Mouse (Mus musculus): ENCODE data around the gene Pde5a. TPM values are rescaled to one million over a fixed set of nuclear protein-coding genes. Genes with fewer than 3 reads are reported as not detected.

Gene Pde5a
- polyA plus RNA-seq, 1 experiment from 2014 or later: 12.0 TPM

DNA sequence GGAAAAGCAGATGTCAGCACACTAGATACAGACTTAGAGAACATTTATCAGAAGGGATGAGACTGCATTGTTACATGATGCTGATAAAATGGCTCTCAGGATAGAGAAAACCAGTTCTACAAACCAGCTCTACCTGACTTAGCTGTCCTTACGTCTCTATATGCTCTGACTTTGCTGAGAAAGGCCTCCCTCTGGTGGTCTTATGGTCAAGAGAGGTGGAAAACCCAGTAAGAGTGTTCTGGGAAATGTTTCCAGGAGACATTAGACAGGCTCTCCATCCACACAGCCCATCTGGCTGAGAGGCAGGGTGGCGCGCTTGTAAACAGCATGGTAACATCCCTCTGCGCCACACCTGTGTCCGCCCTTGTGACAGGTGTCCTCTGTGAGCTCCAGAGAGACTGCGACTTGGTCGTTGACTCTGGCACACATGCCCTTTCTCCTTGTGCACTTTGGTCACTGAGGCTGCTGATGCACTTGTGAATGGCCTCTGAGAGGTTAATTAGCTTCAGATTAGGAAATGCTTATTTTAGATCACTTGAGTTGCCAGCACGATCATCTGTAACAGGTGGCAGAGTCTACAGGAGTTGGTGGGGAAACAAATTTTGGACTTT is 150.1 kb downstream of the Pde5a start:
- H3K9me3 ChIP-seq (ENCODE audit: control insufficient read depth, low read length): no peaks in the 10 kb centered on the region
- 74% methylated on average over 8 of the region's 8 CpGs for WGBS
- peak; percentile 55 for TF ChIP-seq CTCF (IDR thresholded peaks at IDR 0.05; ENCODE audit: low read depth)
- TF ChIP-seq EP300 (optimal IDR thresholded peaks at IDR 0.05): no peak
- ATAC-seq (ENCODE audit: low FRiP score, low TSS enrichment) (peak; percentile 55), DNase-seq (ENCODE audit: low spot score) (no peak)
- H3K4me3 ChIP-seq (ENCODE audit: low read depth, low read length): no peak overlapping the region
- no peaks in the 10 kb centered on the region for H3K27me3 ChIP-seq (ENCODE audit: control insufficient read depth, insufficient read depth, low read length)
- no peak overlapping the region for H3K4me2 ChIP-seq (replicated peaks; ENCODE audit: low read depth)
- H3K4me1 ChIP-seq (replicated peaks; ENCODE audit: control insufficient read depth, insufficient read depth): no peaks in the 10 kb centered on the region
- no peak overlapping the region for H3K27ac ChIP-seq (replicated peaks)
- H3K36me3 ChIP-seq (ENCODE audit: control insufficient read depth, insufficient read depth, low read length): no peaks in the 10 kb centered on the region
- H3K9ac ChIP-seq (ENCODE audit: low read length): no peak overlapping the region

- no peaks in the 10 kb centered on the region for H3K4me1 ChIP-seq (replicated peaks; ENCODE audit: control insufficient read depth, insufficient read depth)
- 49% methylated on average over 4 of the region's 4 CpGs for WGBS
- no peak for DNase-seq (ENCODE audit: low spot score)
- H3K9ac ChIP-seq (ENCODE audit: low read length): no peak overlapping the region
- TF ChIP-seq CTCF (IDR thresholded peaks at IDR 0.05; ENCODE audit: low read depth) (no peak), EP300 (optimal IDR thresholded peaks at IDR 0.05) (no peak)
- no peak overlapping the region for H3K4me2 ChIP-seq (replicated peaks; ENCODE audit: low read depth)
- H3K4me3 ChIP-seq (ENCODE audit: low read depth, low read length): no peak overlapping the region
- H3K27me3 ChIP-seq (ENCODE audit: control insufficient read depth, insufficient read depth, low read length): no peaks in the 10 kb centered on the region
- H3K36me3 ChIP-seq (ENCODE audit: control insufficient read depth, insufficient read depth, low read length): no peaks in the 10 kb centered on the region
- H3K27ac ChIP-seq (replicated peaks): peak overlapping the region; percentile 89
- H3K9me3 ChIP-seq (ENCODE audit: control insufficient read depth, low read length): no peaks in the 10 kb centered on the region
- peak; percentile 82 for ATAC-seq (ENCODE audit: low FRiP score, low TSS enrichment)
These were observed 159.0 kb downstream of the Pde5a start for GRCm38 (mm10) chr3:122887505-122888301.

DNA sequence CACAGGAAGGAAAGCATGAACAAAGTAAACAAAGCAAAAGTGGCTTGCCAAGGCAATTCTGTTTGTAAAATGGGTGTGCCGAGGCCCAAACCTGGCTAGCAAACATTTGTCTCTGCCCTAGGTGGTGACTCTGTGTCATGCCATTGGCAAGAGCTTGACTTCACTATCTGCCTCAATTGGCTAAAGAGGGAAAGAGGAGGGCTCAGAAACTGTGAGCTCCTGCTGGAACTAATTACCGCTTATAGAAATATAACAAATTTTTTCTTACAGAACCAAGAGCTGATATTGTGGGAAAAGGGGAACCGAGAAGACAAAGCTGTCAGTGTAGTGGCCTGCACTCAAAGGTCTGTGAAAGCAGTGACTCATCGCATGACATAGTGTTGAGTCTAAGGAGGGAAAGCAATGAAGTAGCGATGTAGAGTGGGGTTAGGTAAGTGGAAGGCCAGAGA is 159.6 kb downstream of the Pde5a start:
- Histone ChIP-seq H3K27ac (replicated peaks) (peak overlapping the region; percentile 89), H3K9me3 (ENCODE audit: control insufficient read depth, low read length) (no peaks in the 10 kb centered on the region), H3K36me3 (ENCODE audit: control insufficient read depth, insufficient read depth, low read length) (no peaks in the 10 kb centered on the region), H3K4me1 (replicated peaks; ENCODE audit: control insufficient read depth, insufficient read depth) (no peaks in the 10 kb centered on the region), H3K9ac (ENCODE audit: low read length) (no peak overlapping the region), H3K4me3 (ENCODE audit: low read depth, low read length) (no peak overlapping the region), H3K27me3 (ENCODE audit: control insufficient read depth, insufficient read depth, low read length) (no peaks in the 10 kb centered on the region), H3K4me2 (replicated peaks; ENCODE audit: low read depth) (no peak overlapping the region)
- 48% methylated on average over 5 of the region's 5 CpGs for WGBS
- no peak for TF ChIP-seq CTCF (IDR thresholded peaks at IDR 0.05; ENCODE audit: low read depth)
- TF ChIP-seq EP300 (optimal IDR thresholded peaks at IDR 0.05): peak; percentile 35
- DNase-seq (ENCODE audit: low spot score) (peak; percentile 76), ATAC-seq (ENCODE audit: low FRiP score, low TSS enrichment) (peak; percentile 94)

- Histone ChIP-seq H3K27me3 (ENCODE audit: control insufficient read depth, insufficient read depth, low read length) (no peaks in the 10 kb centered on the region), H3K4me3 (ENCODE audit: low read depth, low read length) (no peak within 1 kb of the TSS), H3K4me2 (replicated peaks; ENCODE audit: low read depth) (no peak within 1 kb of the TSS), H3K27ac (replicated peaks) (no peak within 1 kb of the TSS), H3K9me3 (ENCODE audit: control insufficient read depth, low read length) (no peaks in the 10 kb centered on the region), H3K9ac (ENCODE audit: low read length) (no peak within 1 kb of the TSS), H3K4me1 (replicated peaks; ENCODE audit: control insufficient read depth, insufficient read depth) (no peaks in the 10 kb centered on the region), H3K36me3 (ENCODE audit: control insufficient read depth, insufficient read depth, low read length) (no peaks in the 10 kb centered on the region)
- ATAC-seq (ENCODE audit: low FRiP score, low TSS enrichment) (no peak), DNase-seq (ENCODE audit: low spot score) (no peak)
- WGBS: 83% methylated on average over 3 of the region's 3 CpGs
- no peak for TF ChIP-seq CTCF (IDR thresholded peaks at IDR 0.05; ENCODE audit: low read depth)
- TF ChIP-seq EP300 (optimal IDR thresholded peaks at IDR 0.05): no peak
These were observed 166.0 kb downstream of the Pde5a start, which contains the start of gene Fabp2 for GRCm38 (mm10) chr3:122894772-122895171. Fabp2 (plus strand) TSS chr3:122895072.

GRCm38 (mm10) chr3:122895189-122895731 is 166.5 kb downstream of the Pde5a start:
- Histone ChIP-seq H3K4me2 (replicated peaks; ENCODE audit: low read depth) (no peak overlapping the region), H3K9ac (ENCODE audit: low read length) (no peak overlapping the region), H3K9me3 (ENCODE audit: control insufficient read depth, low read length) (no peaks in the 10 kb centered on the region), H3K4me1 (replicated peaks; ENCODE audit: control insufficient read depth, insufficient read depth) (no peaks in the 10 kb centered on the region), H3K4me3 (ENCODE audit: low read depth, low read length) (no peak overlapping the region), H3K36me3 (ENCODE audit: control insufficient read depth, insufficient read depth, low read length) (no peaks in the 10 kb centered on the region), H3K27me3 (ENCODE audit: control insufficient read depth, insufficient read depth, low read length) (no peaks in the 10 kb centered on the region), H3K27ac (replicated peaks) (no peak overlapping the region)
- TF ChIP-seq EP300 (optimal IDR thresholded peaks at IDR 0.05): no peak
- no peak for TF ChIP-seq CTCF (IDR thresholded peaks at IDR 0.05; ENCODE audit: low read depth)
- WGBS: 69% methylated on average over 11 of the region's 11 CpGs
- ATAC-seq (ENCODE audit: low FRiP score, low TSS enrichment) (0 out of 2 replicates have a peak, but pooled peaks have one; percentile 24), DNase-seq (ENCODE audit: low spot score) (no peak)
